Comparison of ENCODE assay signal across 7 mouse cellular contexts in the genomic region with DNA sequence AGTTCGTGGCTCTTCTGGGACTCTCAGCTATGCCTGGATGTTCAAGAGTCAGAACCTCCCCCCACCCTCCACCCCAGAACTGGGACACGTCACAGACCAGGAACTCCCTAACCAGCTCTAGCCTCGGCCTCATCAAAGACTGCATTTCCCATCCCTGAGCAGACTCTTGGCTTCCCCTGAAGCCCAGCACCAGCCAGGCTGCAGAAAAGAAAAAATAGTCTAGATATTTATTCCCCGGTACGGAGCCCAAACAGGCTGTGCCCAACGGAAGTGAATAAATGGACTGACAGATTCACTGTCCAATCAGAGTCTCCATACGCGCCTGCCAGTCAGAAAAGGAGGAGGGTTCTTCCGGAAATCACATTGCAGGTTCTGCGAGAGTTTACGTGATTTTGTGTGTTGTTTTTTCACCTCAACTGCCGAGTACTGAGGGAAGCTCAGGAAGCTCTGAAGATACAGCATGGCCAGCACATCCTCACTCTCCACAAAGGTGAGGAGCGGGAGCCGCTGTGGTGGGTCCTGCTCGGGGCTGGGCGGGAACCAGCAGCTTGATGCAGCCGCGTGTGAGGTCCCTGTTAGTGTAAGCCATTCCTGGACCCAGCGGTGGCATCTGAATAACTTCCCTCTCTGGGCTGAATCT.
DNase-seq lines count a peak whose midpoint lies in the region; ATAC-seq lines count a peak whose summit lies in the region.
"Not testable (repeated sequence)": the region's sequence is repeated elsewhere in the genome, so short reads cannot be mapped to it uniquely, and the experiment has no call there.

No protein-coding gene starts in this region.

- H3K9ac ChIP-seq in intestine, embryonic 16.5 days (ENCODE audit: low read depth, low read length), result peak overlapping the region; percentile 85
- peak overlapping the region; percentile 73 for H3K9ac ChIP-seq in midbrain, embryonic 11.5 days (ENCODE audit: low read length)

- DNase-seq in adrenal gland, adult 8-10 months, result peak; percentile 86
- DNase-seq in embryo, embryonic 9.5 days (ENCODE audit: extremely low spot score), result peak; percentile 88
- DNase-seq in gastrocnemius, postnatal 4 days (ENCODE audit: low spot score in 2 of 2), result peak; percentile 46 to 77
- peak; percentile 88 to 92 for DNase-seq in left cerebral cortex, postnatal 36 days (ENCODE audit: low spot score in 2 of 2)
- DNase-seq in midbrain, embryonic 11.5 days (ENCODE audit: low spot score, missing footprints), result peak; percentile 97
- peak; percentile 86 for DNase-seq in skeletal muscle tissue, adult 2 months (ENCODE audit: low read depth, low spot score)

- peak overlapping the region; percentile 45 for H3K4me2 ChIP-seq in intestine, embryonic 16.5 days (ENCODE audit: low read depth, low read length)
- peak overlapping the region; percentile 40 for H3K4me2 ChIP-seq in midbrain, embryonic 11.5 days

- not testable (repeated sequence) for H3K4me1 ChIP-seq in intestine, embryonic 16.5 days (ENCODE audit: control insufficient read depth, insufficient read depth, low read length); midbrain, embryonic 11.5 days (ENCODE audit: control insufficient read depth, insufficient read depth, low read length)

- intact Hi-C loops in left cerebral cortex, postnatal 36 days (cut with DNase I), result not testable (repeated sequence)

- peak overlapping the region; percentile 86 for H3K27ac ChIP-seq in intestine, embryonic 16.5 days (ENCODE audit: low read length)
- H3K27ac ChIP-seq in midbrain, embryonic 11.5 days (ENCODE audit: low read depth, low read length), result not testable (repeated sequence)

- H3K4me3 ChIP-seq in intestine, embryonic 16.5 days (ENCODE audit: low read length), result peak overlapping the region; percentile 66
- peak overlapping the region; percentile 48 for H3K4me3 ChIP-seq in midbrain, embryonic 11.5 days (ENCODE audit: low read depth, low read length)

- H3K9me3 ChIP-seq in intestine, embryonic 16.5 days (ENCODE audit: control insufficient read depth, low read length), result not testable (repeated sequence)
- peaks cover 11% of the 10 kb centered on the region; the same call in 1 of the 2 replicates for H3K9me3 ChIP-seq in midbrain, embryonic 11.5 days (ENCODE audit: control insufficient read depth, low read length)

- ATAC-seq in intestine, embryonic 16.5 days, result peak; percentile 100
- peak; percentile 99 for ATAC-seq in midbrain, embryonic 11.5 days (ENCODE audit: low FRiP score)

- not testable (repeated sequence) for H3K36me3 ChIP-seq in intestine, embryonic 16.5 days (ENCODE audit: control insufficient read depth, insufficient read depth, low read length); midbrain, embryonic 11.5 days (ENCODE audit: control insufficient read depth, insufficient read depth, low read length)

- not testable (repeated sequence) for H3K27me3 ChIP-seq in intestine, embryonic 16.5 days (replicated peaks; ENCODE audit: control insufficient read depth, insufficient read depth, low read length); midbrain, embryonic 11.5 days (ENCODE audit: control insufficient read depth, insufficient read depth, low read length)

- 1% methylated on average over 18 of the region's 19 CpGs for WGBS in intestine, embryonic 16.5 days
- 4% methylated on average over 17 of the region's 19 CpGs for WGBS in midbrain, embryonic 11.5 days
